Mouse (Mus musculus): ENCODE data around the gene Zfp830. TPM values are rescaled to one million over a fixed set of nuclear protein-coding genes. Genes with fewer than 3 reads are reported as not detected.

Gene Zfp830
- polyA plus RNA-seq, 1 experiment, result 13.7 TPM

Other genes with a start within 250 kb of the Zfp830 start
- 0.13 and 0.18 TPM in 2 replicates for gene Cct6b, start within 50 bp of the Zfp830 start, polyA plus RNA-seq (2012; rRNA removed)
- 18.6 and 23.3 TPM in 2 replicates for gene Lig3, start 16.8 kb downstream of the Zfp830 start, polyA plus RNA-seq (2012; rRNA removed)
- gene Rffl, start 106.9 kb downstream of the Zfp830 start, polyA plus RNA-seq (2012; rRNA removed), result 7.7 and 8.6 TPM in 2 replicates
- gene Rad51d, start 126.3 kb downstream of the Zfp830 start, polyA plus RNA-seq (2012; rRNA removed), result 12.9 TPM in 2 replicates
- gene Fndc8, start 127.8 kb downstream of the Zfp830 start, polyA plus RNA-seq (2012; rRNA removed), result not detected in 2 replicates
- 35.6 and 39.1 TPM in 2 replicates for gene Nle1, start 144.1 kb downstream of the Zfp830 start, polyA plus RNA-seq (2012; rRNA removed)
- 2.0 and 2.5 TPM in 2 replicates for gene Unc45b, start 146.2 kb downstream of the Zfp830 start, polyA plus RNA-seq (2012; rRNA removed)
- 4.6 and 5.1 TPM in 2 replicates for gene Slfn5, start 187.0 kb downstream of the Zfp830 start, polyA plus RNA-seq (2012; rRNA removed)
- gene Slfn9, start 227.5 kb downstream of the Zfp830 start, polyA plus RNA-seq (2012; rRNA removed), result 0.30 and 0.36 TPM in 2 replicates